Mouse (Mus musculus) embryonic stem cell, embryonic (primary cell): ENCODE results near the gene Cdh23.

Experiments
- CTCF ChIA-PET, 4 experiments: fragments of 300-600 bp in 2 of 4; fragments of 350-600 bp in 2 of 4; sonication (Branson Sonifier 250); formaldehyde crosslinking; loops; one replicate each; lab custom pipeline; 2022; ENCODE audit warnings: inconsistent platforms in 2 of 4; lab: Charles Lee
- POLR2A ChIA-PET, 4 experiments: fragments of 300-600 bp in 2 of 4; fragments of 350-600 bp in 2 of 4; sonication (Branson Sonifier 250); formaldehyde crosslinking; loops; one replicate each; lab custom pipeline; 2022; ENCODE audit warnings: antibody characterized with exemption in 4 of 4, inconsistent platforms in 1 of 4; lab: Charles Lee

The Cdh23 gene

GRCm38 (mm10) chr10:60696390-60696789, at the start of gene Cdh23:
TSS of gene Cdh23 (minus strand) at chr10:60696490.
- CTCF ChIA-PET = interaction anchor here (0.6 to 3.2 kb wide), 25 partner anchors 9 to 1343 kb away, joined by 3 to 14 read pairs (median 4); partner anchors contain the start of genes Sar1a (in 1 of the 4), Slc29a3 (in 1 of the 4) and Vsir (in 1 of the 4)
- POLR2A ChIA-PET = interaction anchor here in 2 of 4 experiments (0.8 to 1.3 kb wide), 3 partner anchors 9 to 57 kb away, joined by 3 read pairs; partner anchors contain the start of gene Slc29a3 (in 1 of the 2)

GRCm38 (mm10) chr10:60744543-60745290, 48.4 kb upstream of the Cdh23 start:
- CTCF ChIA-PET = interaction anchor here in 2 of 4 experiments (0.6 to 2.0 kb wide), 2 partner anchors 8 to 79 kb away, joined by 3 to 7 read pairs; partner anchors contain the start of gene Slc29a3 (in 1 of the 2)
- POLR2A ChIA-PET = interaction anchor here in 2 of 4 experiments (0.6 to 3.8 kb wide), 4 partner anchors 8 to 12 kb away, joined by 3 to 24 read pairs (median 3); partner anchors contain the start of gene Slc29a3 (in 1 of the 2)

GRCm38 (mm10) chr10:60743681-60744080, 47.4 kb upstream of the Cdh23 start:
- ChIA-PET POLR2A (interaction anchor here in 2 of 4 experiments (3.1 to 3.8 kb wide), 2 partner anchors 9 kb away, joined by 9 to 24 read pairs; partner anchors contain the start of gene Slc29a3 (in 2 of the 2)), CTCF (interaction anchor here in 1 of 4 experiments (2.0 kb wide), 1 partner anchor 9 kb away, joined by 7 read pairs; the partner anchor contains the start of gene Slc29a3)

- POLR2A ChIA-PET = interaction anchor here in 2 of 4 experiments (3.1 to 3.8 kb wide), 2 partner anchors 9 to 10 kb away, joined by 9 to 24 read pairs; partner anchors contain the start of gene Slc29a3 (in 2 of the 2)
These were observed 46.7 kb upstream of the Cdh23 start for GRCm38 (mm10) chr10:60742942-60743341.

GRCm38 (mm10) chr10:60742296-60742695, 46.0 kb upstream of the Cdh23 start:
- POLR2A ChIA-PET = interaction anchor here in 3 of 4 experiments (1.0 to 3.8 kb wide), 8 partner anchors 10 to 87 kb away, joined by 3 to 24 read pairs (median 5); partner anchors contain the start of gene Slc29a3 (in 3 of the 3)
- CTCF ChIA-PET = interaction anchor here in 2 of 4 experiments (0.6 to 1.9 kb wide), 4 partner anchors 18 to 496 kb away, joined by 3 to 4 read pairs (median 4); no protein-coding TSS in a partner anchor

More at GRCm38 (mm10) chr10:60742942-60743341, 46.7 kb upstream of the Cdh23 start:
- CTCF ChIA-PET = interaction anchor here in 2 of 4 experiments (0.6 to 2.0 kb wide), 3 partner anchors 10 to 327 kb away, joined by 3 to 7 read pairs (median 4); partner anchors contain the start of gene Slc29a3 (in 1 of the 2)

- CTCF ChIA-PET = interaction anchor here in 2 of 4 experiments (0.6 to 1.9 kb wide), 8 partner anchors 9 to 495 kb away, joined by 3 to 11 read pairs (median 4); partner anchors contain the start of gene Slc29a3 (in 1 of the 2)
These were observed 45.1 kb upstream of the Cdh23 start for GRCm38 (mm10) chr10:60741435-60741834.

GRCm38 (mm10) chr10:60739619-60740363, 43.5 kb upstream of the Cdh23 start:
- CTCF ChIA-PET = no interaction called here
- POLR2A ChIA-PET = interaction anchor here in 2 of 4 experiments (1.2 to 3.0 kb wide), 4 partner anchors 11 to 15 kb away, joined by 3 to 13 read pairs (median 9); partner anchors contain the start of gene Slc29a3 (in 1 of the 2)

More at GRCm38 (mm10) chr10:60741435-60741834, 45.1 kb upstream of the Cdh23 start:
- POLR2A ChIA-PET = interaction anchor here in 3 of 4 experiments (0.6 to 3.8 kb wide), 16 partner anchors 11 to 1338 kb away, joined by 3 to 24 read pairs (median 4); partner anchors contain the start of genes Slc29a3 (in 3 of the 3) and Pla2g12b (in 1 of the 3)

- ChIA-PET POLR2A (interaction anchor here (0.6 to 3.0 kb wide), 10 partner anchors 8 to 1309 kb away, joined by 3 to 13 read pairs (median 4); partner anchors contain the start of gene Slc29a3 (in 1 of the 4)), CTCF (interaction anchor here in 3 of 4 experiments (0.6 to 1.1 kb wide), 7 partner anchors 14 to 424 kb away, joined by 3 to 10 read pairs (median 4); partner anchors contain the start of gene Slc29a3 (in 1 of the 3))
These were observed 41.8 kb upstream of the Cdh23 start for GRCm38 (mm10) chr10:60737886-60738640.

- CTCF ChIA-PET = interaction anchor here in 2 of 4 experiments (0.5 to 1.1 kb wide), 4 partner anchors 14 to 40 kb away, joined by 3 to 4 read pairs (median 4); partner anchors contain the start of gene Slc29a3 (in 1 of the 2)
These were observed 41.0 kb upstream of the Cdh23 start for GRCm38 (mm10) chr10:60737169-60737728.

GRCm38 (mm10) chr10:60735737-60736136, 39.4 kb upstream of the Cdh23 start:
- ChIA-PET POLR2A (interaction anchor here in 2 of 4 experiments (0.6 to 1.8 kb wide), 3 partner anchors 9 to 17 kb away, joined by 3 to 6 read pairs (median 5); partner anchors contain the start of gene Slc29a3 (in 1 of the 2)), CTCF (interaction anchor here in 1 of 4 experiments (1.5 to 2.3 kb wide), 2 partner anchors 12 to 17 kb away, joined by 3 to 8 read pairs; partner anchors contain the start of gene Slc29a3)

More at GRCm38 (mm10) chr10:60737169-60737728, 41.0 kb upstream of the Cdh23 start:
- POLR2A ChIA-PET = interaction anchor here in 3 of 4 experiments (0.6 to 3.0 kb wide), 7 partner anchors 10 to 47 kb away, joined by 3 to 13 read pairs (median 4); partner anchors contain the start of gene Slc29a3 (in 2 of the 3)

- CTCF ChIA-PET = interaction anchor here in 2 of 4 experiments (0.6 to 0.7 kb wide), 3 partner anchors 318 to 472 kb away, joined by 3 to 6 read pairs (median 4); no protein-coding TSS in a partner anchor
- POLR2A ChIA-PET = interaction anchor here (0.6 to 1.2 kb wide), 6 partner anchors 10 to 95 kb away, joined by 3 to 6 read pairs (median 3); partner anchors contain the start of gene Slc29a3 (in 1 of the 4)
These were observed 37.2 kb upstream of the Cdh23 start for GRCm38 (mm10) chr10:60733471-60733870.

GRCm38 (mm10) chr10:60732397-60732861, 36.1 kb upstream of the Cdh23 start:
- ChIA-PET CTCF (no interaction called here), POLR2A (interaction anchor here in 1 of 4 experiments (1.0 kb wide), 1 partner anchor 20 kb away, joined by 5 read pairs; the partner anchor contains the start of gene Slc29a3)

- ChIA-PET POLR2A (no interaction called here), CTCF (interaction anchor here in 1 of 4 experiments (0.6 kb wide), 1 partner anchor 60 kb away, joined by 3 read pairs; no protein-coding TSS in a partner anchor)
These were observed 35.5 kb upstream of the Cdh23 start for GRCm38 (mm10) chr10:60731742-60732141.

- CTCF ChIA-PET = interaction anchor here (0.6 to 4.4 kb wide), 7 partner anchors 26 to 612 kb away, joined by 3 to 31 read pairs (median 4); partner anchors contain the start of gene Slc29a3 (in 1 of the 4)
- POLR2A ChIA-PET = interaction anchor here in 3 of 4 experiments (0.6 to 4.9 kb wide), 13 partner anchors 11 to 1686 kb away, joined by 3 to 21 read pairs (median 3); partner anchors contain the start of gene Slc29a3 (in 3 of the 3)
These were observed 31.0 kb upstream of the Cdh23 start for GRCm38 (mm10) chr10:60727301-60727700.

- POLR2A ChIA-PET = interaction anchor here in 3 of 4 experiments (0.6 to 4.9 kb wide), 12 partner anchors 10 to 1686 kb away, joined by 3 to 21 read pairs (median 4); partner anchors contain the start of gene Slc29a3 (in 3 of the 3)
These were observed 30.6 kb upstream of the Cdh23 start for GRCm38 (mm10) chr10:60726896-60727295.

More at GRCm38 (mm10) chr10:60726896-60727295, 30.6 kb upstream of the Cdh23 start:
- CTCF ChIA-PET = interaction anchor here (0.6 to 4.4 kb wide), 5 partner anchors 26 to 612 kb away, joined by 3 to 31 read pairs (median 4); partner anchors contain the start of gene Slc29a3 (in 1 of the 4)
